Mouse (Mus musculus): Measurements from ENCODE around the gene Adamtsl2. TPM values are rescaled to one million over a fixed set of nuclear protein-coding genes. Genes with fewer than 3 reads are reported as not detected.

The Adamtsl2 gene
- total RNA-seq, 2 experiments from 2014 or later = not detected

DNA sequence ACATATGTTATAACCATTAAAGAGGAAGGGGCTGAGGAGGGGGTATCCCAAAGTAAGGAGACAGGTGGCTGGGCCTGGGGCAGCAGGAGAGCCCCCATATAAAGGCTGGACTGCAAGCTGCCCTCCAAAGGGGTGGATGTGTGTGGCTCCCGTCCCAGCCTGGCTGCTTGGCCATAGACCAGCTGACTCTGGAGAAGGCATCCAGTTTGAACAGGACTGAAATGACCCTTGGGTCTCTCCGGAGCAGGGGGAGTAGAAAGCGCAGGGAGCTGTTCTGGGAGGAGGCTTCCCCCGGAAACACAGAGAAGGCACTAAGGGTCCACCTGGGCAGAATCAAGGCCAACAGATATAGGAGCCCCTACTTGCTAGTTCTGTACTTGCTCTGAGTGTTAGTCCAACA, 4.4 kb upstream of the Adamtsl2 start:
- no peak for ATAC-seq (replicated peaks; ENCODE audit: poor library complexity)

DNA sequence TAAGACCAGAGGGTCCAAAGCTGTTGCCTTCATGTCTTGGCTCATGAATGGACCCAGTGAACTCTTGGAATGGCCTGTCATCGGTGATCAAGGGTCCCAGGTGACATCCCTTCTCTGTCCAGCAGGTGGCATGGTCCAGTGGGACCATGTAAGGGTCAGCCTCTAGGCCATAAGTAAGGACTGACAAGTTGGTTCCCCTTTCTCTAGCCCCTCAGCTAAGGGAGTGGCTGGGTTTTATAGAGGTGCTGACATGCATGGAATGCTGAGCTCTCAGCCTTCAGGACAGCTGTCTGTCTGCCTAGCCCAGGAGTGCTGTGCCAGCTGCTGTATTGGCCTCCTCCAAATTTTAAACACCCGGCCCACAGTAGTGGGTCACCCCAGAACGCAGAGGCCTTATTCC, 3.7 kb upstream of the Adamtsl2 start:
- peak; percentile 59 for ATAC-seq (replicated peaks; ENCODE audit: poor library complexity)

DNA sequence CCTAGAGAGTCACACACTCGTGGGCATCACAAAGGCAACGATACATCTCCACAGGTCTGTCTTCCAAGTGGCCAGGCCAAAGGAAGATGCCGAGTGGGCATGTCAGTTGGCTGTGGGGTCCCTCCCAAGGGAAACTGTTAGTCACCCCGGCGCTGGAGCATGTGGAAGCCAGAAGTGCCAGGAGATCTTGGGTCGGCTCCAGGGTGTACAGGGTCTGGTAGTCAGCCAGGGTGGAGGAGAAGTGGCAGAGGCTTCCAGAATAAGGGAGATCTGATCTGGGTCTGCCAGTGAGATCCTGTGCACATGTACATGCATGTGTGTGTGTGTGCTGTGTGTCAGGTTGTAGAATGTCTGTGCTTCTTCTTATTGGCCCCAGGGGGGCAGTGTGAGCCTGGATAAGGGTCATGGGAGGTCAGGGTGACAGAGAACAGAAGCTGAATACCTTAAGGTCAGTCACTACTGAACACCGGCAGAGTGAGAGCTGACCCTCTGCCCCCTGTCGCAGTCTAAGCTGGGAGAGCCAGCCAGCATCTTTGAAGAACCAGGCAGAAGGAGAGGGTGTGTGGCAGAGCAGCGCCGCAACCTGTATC, 1.4 kb upstream of the Adamtsl2 start:
- peak; percentile 35; the same call in 1 of the 2 replicates for ATAC-seq (replicated peaks; ENCODE audit: poor library complexity)

DNA sequence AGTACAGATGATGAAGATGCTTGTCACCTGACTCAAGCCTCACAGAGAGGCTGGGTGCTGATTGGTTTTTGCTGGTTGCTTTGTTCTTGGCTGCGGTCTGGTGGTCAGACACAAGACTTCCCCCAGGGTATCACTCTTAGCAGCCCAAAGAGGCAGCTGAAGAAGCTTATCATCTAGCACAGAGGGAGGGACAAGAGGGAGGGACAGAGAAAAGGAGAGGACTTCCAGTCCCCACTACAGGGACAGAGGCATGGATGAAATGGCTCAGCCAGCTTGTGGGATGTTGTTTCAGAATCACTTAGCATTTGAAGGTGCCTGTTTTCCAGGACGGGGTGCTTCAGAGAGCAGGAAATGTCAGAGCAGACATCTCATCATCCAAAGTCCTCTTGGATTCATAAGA, 867 bp upstream of the Adamtsl2 start:
- ATAC-seq (replicated peaks; ENCODE audit: poor library complexity) = no peak

DNA sequence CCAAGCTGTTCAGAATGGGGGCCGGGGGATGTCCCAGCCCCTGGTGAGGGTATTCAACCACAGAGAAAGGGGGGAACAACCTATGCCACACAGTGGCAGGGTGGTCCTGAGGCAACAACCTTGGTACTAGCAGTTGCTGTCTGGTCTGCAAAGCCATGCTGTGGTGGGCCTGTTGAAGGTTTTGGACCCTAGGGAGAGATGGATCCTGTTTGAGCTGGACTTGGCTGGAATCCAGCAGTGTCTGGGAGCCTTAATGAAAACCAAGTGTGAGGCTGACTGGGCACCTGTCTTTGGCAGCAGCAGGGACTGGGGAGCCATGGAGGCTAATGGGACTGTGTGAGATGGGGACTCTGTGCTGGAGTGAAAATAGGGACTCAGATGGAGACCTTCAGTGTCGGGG, 470 bp downstream of the Adamtsl2 start:
- no peak for ATAC-seq (replicated peaks; ENCODE audit: poor library complexity)

DNA sequence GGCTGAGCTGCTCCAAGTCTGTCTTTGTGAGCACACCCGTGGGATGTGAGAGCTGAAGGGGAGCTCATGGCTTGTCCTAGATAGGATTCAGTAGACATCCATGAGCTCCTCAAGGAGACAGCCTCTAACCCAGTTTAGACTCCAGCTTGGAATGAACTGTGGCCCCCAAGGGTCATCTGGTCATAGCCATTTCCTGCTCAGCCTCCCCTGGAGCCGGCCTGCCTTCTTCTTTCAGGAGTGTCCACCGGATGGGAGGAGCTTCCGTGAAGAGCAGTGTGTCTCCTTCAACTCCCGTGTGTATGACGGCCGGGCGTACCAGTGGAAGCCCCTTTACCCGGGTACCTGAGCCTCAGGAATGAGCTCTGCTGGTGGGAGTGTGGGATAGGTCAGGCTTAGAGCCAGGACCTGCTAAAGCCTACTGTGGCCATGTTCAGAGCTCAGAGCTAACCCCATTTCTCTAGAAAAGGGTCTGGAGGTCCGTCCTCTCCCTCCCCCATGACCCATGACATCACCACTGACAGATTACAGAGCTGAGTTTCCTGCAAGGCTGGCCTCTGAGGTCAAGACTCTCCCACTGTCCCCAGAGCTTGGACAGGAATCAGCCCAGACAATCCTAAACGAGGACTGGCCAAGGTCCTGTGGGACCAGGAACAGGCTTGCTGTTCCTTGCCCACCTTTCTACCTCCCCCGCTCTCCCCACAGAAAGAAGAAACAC, 4.7 kb downstream of the Adamtsl2 start:
- no peak for ATAC-seq (replicated peaks; ENCODE audit: poor library complexity)

DNA sequence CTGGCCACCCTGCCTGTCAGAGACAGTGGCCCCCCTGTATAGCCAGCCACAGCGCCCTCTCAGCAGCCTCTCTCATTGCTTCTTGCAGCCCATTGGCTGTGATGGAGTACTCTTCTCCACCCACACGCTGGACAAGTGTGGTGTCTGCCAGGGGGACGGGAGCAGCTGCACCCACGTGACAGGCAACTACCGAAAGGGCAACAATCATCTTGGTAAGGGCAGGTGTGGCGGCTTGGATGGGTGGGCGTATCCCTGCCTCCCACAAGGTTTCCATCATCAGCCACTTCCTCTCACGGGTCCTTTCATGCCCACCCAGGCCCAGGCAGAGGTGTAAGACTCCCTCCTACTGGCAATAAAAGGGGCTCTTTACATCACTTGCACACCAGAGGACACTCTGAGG, 5.8 kb downstream of the Adamtsl2 start:
- ATAC-seq (replicated peaks; ENCODE audit: poor library complexity) = no peak

DNA sequence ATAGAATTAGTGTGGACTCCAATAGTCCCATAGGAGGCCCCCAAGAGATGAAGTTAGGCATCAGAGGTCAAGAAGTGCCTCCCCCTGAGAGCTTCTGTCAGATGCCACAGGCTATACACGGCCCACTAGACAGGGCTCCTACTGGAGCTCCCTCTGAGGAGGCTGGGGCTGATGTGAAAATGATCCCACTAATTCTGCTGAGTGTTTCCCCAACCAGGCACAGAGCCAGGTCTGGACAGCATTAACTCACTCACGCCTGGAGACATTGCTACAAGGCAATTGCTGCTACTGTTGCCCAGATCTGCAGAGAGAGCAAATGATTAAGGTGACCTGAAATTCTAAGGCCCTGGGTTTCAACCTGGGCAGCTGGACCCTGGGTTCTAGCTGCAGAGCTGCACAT, 6.6 kb downstream of the Adamtsl2 start:
- no peak for ATAC-seq (replicated peaks; ENCODE audit: poor library complexity)

DNA sequence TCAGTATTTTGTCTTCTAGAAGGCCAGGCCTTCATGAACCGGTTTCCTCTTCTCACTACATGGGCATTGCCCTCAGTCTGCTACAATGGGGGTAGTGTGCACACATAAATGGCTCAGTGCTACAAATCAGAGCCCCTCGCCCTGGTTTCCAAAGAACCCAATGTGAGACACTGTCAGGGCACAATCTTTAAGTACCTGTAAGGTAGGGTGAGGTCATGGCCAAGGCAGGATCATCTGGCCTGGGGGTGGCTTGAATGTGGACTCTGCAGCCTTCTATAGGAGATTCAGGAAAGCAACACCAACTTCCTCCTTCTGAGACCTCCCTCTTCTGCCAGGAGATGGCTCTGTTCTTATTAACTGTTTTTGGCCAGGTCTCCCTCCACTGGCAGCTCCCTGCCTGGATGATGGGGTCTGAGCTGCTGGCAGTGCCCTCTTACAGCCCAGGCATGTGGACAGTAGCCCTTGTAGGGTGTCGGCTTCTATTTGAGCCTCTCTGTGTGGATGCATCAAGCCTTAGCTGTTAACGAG, 7.4 kb downstream of the Adamtsl2 start:
- ATAC-seq (replicated peaks; ENCODE audit: poor library complexity) = no peak

DNA sequence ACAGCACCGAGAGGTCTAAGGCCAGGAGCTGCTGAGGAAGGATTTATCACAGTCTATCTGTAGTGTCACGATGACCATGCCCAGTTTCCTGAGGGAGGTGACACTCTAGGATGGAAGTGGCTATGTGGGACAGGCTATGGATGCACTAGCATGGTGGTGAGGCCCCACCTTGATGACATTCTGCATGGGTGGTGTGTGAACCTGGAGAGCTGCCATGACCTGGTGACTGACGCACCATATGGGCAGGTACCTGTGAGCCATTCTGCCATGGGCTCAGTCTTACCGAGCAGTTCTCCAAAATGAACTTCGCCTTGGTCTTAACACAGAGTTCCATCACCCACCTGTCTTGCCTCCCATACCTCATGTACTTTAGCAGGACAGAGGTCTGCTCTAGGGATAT, 8.4 kb downstream of the Adamtsl2 start:
- no peak for ATAC-seq (replicated peaks; ENCODE audit: poor library complexity)

DNA sequence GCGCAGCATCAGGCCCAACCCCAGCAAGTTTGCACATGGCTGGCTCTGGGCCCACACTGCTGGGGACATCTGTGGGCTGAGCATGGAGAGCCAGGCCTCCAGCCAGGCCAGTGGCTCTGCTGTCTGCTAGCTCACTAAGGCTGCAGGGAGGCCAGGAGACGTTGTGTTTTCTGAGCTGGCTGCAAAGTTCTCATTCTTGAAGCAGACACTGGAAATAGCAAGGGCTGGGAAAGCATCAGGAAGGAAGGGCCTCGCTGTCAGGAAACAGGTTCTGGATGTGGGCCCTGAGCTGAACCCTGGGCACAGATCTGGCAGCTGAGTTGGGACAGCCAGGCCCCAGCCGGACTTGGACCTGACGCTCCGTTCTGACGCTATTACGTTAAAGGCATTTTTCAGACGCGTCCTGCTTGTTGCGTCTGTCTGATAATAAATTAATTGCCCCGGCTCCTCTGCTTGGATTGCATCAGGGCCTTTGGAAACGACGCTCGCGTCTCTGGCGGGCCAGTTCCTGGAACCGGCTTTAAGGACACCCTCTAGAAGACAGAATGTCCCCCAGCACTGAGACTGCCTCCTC, 9.0 kb downstream of the Adamtsl2 start:
- no peak for ATAC-seq (replicated peaks; ENCODE audit: poor library complexity)

DNA sequence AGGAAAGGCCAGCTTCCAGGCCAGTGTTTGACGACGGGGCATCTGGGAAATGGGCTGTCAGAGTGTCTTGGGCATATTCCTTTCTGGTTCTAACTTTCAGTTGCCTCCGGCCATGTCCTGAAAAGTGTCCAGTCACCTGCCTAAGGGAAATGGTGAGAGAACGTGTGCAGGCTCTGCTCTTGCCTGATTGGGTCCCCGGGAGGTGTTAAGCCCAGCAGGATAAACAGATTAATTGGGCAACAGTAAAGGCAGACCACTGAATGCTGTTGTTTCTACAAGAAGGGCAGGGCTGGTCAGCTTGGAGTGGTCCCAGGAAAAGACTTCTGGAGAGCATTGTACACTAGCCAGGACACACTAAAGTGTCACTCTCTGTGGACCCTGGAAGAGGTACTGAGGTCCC, 9.5 kb downstream of the Adamtsl2 start:
- no peak for ATAC-seq (replicated peaks; ENCODE audit: poor library complexity)

DNA sequence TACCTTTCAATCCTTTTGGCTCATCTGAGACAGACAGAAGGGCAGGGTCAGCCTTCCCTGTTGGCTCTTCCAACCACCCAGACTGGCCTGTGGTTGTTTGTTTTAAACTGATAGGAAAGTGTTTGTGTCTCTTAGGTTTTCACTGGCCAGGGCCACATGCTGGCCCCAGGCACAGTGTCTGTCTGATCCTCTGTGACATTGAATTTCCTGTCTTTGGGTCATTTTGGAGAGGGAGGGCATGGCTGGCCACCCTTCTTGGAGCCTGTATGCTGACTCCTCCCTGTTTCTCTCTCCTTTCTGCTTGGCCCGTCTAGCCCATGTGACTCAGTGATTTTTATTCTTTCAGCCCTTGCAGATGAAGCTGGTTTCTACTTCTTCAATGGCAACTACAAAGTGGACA, 10.1 kb downstream of the Adamtsl2 start:
- no peak for ATAC-seq (replicated peaks; ENCODE audit: poor library complexity)

DNA sequence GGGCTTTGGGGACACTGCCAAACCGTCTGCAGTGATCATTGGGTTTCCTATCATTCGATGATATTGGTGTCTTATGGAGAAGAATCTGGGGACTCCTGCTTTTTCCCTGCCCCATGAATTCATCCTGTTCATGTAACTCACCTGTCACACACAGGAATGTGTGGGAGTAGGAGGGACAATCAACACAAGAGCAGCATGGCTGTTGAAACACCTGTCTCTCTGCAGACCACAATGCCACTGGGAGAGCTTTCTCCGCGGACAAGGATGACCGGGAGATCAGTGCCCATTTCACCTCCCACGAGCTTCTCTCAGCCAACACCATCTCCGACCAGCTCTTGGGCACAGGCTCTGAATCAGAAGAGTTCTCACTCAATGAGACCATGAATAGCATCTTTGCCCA, 16.0 kb downstream of the Adamtsl2 start:
- ATAC-seq (replicated peaks; ENCODE audit: poor library complexity) = no peak

DNA sequence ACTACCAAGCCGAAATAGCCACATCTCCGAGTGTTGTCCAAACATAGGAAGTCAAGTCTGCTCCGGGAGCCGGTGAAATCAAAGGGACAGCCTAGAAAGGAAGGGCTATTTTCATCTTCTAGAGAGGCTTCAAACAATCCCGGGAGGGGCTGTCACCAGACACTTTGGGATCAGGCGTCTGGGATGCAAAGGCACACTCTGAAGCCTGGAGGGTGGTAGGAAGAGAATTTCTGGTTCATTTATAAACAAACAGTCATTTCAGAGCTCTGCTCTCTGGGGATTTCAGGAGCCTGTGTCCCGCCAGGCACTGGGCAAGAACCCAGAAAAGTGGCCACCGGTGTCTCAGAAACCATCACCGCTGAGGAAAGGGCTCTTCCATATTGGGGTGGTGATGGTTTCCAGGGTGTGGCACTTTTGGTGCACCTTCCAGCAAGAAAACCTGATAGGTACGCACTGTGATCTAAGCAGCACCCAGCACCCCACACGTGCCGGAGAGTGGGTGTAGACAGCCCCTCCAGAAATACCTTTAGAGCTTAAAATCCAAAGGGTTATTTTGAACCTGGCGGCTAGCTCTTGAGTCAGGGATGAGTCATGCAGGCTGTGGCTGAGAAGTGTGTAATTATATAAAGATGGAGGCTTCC, 17.3 kb downstream of the Adamtsl2 start:
- no peak for ATAC-seq (replicated peaks; ENCODE audit: poor library complexity)

DNA sequence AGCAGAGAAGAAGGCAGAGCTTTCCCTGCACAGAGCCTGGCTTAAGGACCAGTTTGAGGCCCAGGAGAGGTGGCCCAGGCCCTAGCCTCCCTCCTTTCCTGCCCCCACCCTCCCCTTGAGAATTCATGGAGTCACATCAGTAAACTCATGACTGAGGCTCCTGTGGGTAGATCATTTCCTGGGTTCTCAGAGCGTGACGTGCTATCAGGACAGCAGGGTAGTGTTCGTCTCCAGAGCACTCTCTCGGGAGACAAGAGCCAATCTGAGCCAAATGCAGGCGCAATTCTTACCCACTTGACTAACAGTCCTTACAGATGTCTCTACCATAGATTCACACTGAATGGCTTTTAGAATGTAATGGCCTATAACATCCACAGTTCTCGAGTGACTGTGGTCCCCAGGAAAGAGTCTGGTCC, 18.1 kb downstream of the Adamtsl2 start:
- no peak for ATAC-seq (replicated peaks; ENCODE audit: poor library complexity)

DNA sequence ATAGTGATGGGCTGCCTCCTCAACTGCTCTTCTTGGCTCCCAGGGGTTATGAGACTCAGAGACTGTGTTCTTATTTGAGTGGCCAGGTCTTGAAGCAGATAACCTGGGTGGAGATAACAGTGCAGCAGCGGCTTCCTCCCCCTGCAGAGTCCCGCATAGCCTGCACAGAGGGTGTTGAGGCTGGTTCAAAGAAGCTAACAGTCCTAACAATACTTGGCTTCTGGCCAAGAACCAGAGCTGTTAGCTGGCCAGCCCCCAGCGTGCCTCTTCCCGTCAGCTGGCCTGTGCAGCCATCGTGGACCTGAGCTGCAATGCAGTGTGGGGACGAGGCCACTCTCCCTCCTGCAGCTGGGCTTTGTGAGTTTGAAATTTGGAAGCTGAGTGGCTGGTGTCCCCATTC, 18.6 kb downstream of the Adamtsl2 start:
- ATAC-seq (replicated peaks; ENCODE audit: poor library complexity) = no peak

DNA sequence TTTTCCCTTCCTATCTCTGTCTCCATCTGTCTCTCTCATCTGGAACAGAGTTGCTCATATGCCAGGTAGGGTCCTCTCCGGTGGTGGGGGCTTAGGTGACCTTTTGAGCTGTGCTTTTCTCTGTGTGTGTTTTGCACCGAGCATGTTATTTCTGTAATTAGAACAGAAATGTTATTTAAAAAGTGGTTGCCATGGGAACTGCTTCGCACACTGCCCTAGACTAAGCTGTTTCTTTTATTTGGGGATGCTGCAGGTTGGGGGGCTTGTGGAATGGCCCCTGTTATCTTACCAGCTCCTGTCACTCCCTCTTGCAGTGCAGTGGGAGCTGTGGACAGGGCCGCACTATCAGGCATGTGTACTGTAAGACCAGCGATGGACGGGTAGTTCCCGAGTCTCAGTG, 24.4 kb downstream of the Adamtsl2 start:
- no peak for ATAC-seq (replicated peaks; ENCODE audit: poor library complexity)

DNA sequence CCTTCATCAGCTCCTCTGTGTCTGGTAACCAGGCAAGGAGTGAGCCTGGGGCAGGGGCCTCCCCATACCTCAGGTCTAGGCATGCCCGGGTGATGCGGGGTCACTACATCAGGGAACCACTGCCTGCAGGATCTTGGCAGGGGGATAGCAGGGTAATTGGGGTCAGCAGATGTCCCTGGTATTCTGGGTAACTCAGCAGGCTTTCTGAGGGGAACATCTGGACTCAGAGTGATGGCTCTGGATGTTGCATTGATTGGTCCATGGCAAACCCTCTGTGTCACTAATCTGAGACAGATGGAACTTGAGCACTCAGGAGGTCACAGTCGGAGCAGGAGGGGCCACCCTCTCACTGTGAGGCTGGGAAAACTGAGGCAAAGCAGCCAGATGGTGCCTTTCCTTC, 27.6 kb downstream of the Adamtsl2 start:
- ATAC-seq (replicated peaks; ENCODE audit: poor library complexity) = no peak

DNA sequence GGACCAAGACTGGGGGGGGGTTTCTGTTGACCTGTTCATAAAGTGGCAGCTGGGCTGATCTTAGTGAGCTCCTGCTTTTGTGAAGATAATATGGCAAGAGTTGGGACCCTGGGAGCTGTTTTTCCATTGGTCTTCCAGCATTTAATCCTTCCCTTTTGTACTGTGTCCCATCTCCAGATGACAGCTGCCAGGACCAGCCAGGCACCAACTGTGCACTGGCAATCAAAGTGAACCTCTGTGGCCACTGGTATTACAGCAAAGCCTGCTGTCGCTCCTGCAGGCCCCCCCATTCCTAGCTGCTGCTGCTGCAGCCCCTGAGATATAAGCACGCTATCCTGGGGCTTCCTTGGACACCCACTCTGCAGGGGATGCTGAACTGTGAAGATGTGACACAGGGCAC, 29.0 kb downstream of the Adamtsl2 start:
- no peak for ATAC-seq (replicated peaks; ENCODE audit: poor library complexity)

DNA sequence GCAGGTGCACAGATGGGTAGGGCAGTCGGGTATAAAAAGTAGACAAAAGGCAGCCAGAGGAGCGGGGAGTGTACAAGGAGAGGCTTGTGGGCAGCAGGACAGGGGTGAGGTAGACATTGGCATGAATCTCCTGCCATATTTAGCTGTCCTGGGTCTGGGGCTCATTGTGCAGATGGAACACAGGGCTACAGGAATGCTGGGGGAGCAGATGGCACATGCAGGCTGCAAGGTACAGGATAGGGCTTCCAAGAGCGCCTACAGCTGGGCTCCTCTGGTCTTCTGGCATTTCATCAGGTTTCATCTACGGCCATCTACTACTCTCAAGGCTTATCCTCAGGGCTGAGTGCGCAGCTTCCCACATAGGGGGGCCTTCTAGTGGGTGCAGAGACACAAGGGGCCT, 29.9 kb downstream of the Adamtsl2 start:
- ATAC-seq (replicated peaks; ENCODE audit: poor library complexity) = no peak

DNA sequence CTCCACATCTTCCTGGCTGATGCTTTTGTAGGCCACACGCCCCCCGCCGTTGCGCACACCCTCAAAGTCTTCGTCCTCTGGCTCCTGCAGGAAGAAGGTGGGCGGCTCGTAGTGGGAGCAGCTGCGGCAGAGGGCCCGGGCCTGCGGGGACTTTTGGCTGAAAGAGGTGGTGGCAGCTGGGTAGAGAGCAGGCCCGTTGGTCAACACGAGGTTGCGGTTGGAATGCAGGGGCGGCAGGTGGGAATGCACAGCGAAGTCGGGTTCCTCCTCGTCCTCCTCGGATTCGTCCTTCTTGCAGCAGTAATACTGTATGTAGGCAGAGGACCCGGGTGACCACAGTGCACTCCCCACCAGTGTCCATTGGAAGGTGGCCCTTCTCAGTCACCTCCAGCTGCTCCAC, 33.4 kb downstream of the Adamtsl2 start:
- no peak for ATAC-seq (replicated peaks; ENCODE audit: poor library complexity)

Data from megakaryocyte progenitor cell, adult 5-6 weeks (primary cell).